Mouse (Mus musculus) heart, postnatal 0 days (tissue): Measurements from ENCODE around the gene Slc4a5.

Experiments
- CTCF ChIP-seq: IDR thresholded peaks from 2 replicates; pipeline ENCODE4 v1.5.1; 2016; ENCODE audit warnings: antibody characterized with exemption, control low read depth, low read depth
- EP300 ChIP-seq: IDR thresholded peaks from 2 replicates; pipeline ENCODE4 v1.6.1; 2016; ENCODE audit warnings: antibody characterized with exemption, low read depth

DNA sequence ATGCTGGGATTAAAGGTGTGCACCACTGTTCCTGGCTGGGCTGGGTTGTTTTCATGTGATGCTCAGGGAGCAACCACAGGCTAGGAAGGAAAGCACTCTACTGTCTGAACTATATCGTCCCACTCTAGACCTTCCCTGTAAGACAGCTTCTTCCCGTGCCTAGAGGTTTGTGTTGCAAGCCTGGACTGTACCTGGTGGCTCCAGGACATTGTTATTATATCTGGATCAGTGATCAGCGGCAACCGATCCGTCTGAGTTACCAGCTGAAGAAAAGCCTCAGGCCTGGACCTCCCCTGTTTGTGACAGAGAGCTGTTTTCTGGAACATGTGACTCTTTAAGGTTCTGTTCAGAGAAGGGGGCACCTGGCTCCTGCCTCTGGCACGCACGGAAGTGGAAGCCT, 34.6 kb downstream of the Slc4a5 start:
- TF ChIP-seq CTCF, result no peak
- TF ChIP-seq EP300, result no peak
